Comparison of ENCODE assay signal across 8 mouse cellular contexts in genomic region chr10:25449312-25450020, GRCm38 (mm10).
DNase-seq lines count a peak whose midpoint lies in the region; ATAC-seq and TF ChIP-seq lines count a peak whose summit lies in the region.

No protein-coding gene starts in this region.

- WGBS in embryonic facial prominence, embryonic 15.5 days: 42% methylated on average over 11 of the region's 11 CpGs
- WGBS in kidney, postnatal 0 days: 29% methylated on average over 11 of the region's 11 CpGs

- no peak overlapping the region for H3K4me2 ChIP-seq in embryonic facial prominence, embryonic 15.5 days (replicated peaks)
- H3K4me2 ChIP-seq in kidney, postnatal 0 days (ENCODE audit: low read length): peak overlapping the region; percentile 18; the same call in 1 of the 2 replicates

- DNase-seq in kidney, adult 11 months: peak; percentile 28
- DNase-seq in kidney, adult 18-20 months: no peak
- peak; percentile 75 for DNase-seq in kidney, postnatal 0 days (ENCODE audit: low spot score)
- DNase-seq in lung, postnatal 4 days: peak; percentile 53 to 69
- DNase-seq in gastrocnemius, postnatal 14 days: no peak
- no peak for DNase-seq in right cerebral cortex, postnatal 14 days
- DNase-seq in B cell, adult 2 months: no peak

- H3K4me1 ChIP-seq in embryonic facial prominence, embryonic 15.5 days: peaks cover 6% of the 10 kb centered on the region; the same call in 1 of the 2 replicates
- peaks cover 7% of the 10 kb centered on the region; the same call in 1 of the 2 replicates for H3K4me1 ChIP-seq in kidney, postnatal 0 days (replicated peaks; ENCODE audit: insufficient read depth, low read length)

- ATAC-seq in embryonic facial prominence, embryonic 15.5 days (ENCODE audit: insufficient number of reproducible peaks, low FRiP score, low TSS enrichment, low read depth): no peak
- no peak for ATAC-seq in kidney, postnatal 0 days (replicated peaks; ENCODE audit: low FRiP score, low read depth)

- H3K36me3 ChIP-seq in embryonic facial prominence, embryonic 15.5 days: peaks cover 7% of the 10 kb centered on the region; the same call in 1 of the 2 replicates
- H3K36me3 ChIP-seq in kidney, postnatal 0 days (ENCODE audit: insufficient read depth, low read length): no peaks in the 10 kb centered on the region

- peak overlapping the region; percentile 48; the same call in 1 of the 2 replicates for H3K27ac ChIP-seq in embryonic facial prominence, embryonic 15.5 days (replicated peaks)
- H3K27ac ChIP-seq in kidney, postnatal 0 days: peak overlapping the region; percentile 10

- TF ChIP-seq CTCF in kidney, postnatal 0 days (IDR thresholded peaks at IDR 0.05; ENCODE audit: low read depth): no peak

- H3K9me3 ChIP-seq in embryonic facial prominence, embryonic 15.5 days (replicated peaks): no peaks in the 10 kb centered on the region
- no peaks in the 10 kb centered on the region for H3K9me3 ChIP-seq in kidney, postnatal 0 days (replicated peaks; ENCODE audit: low read length)

- intact Hi-C loops in gastrocnemius, postnatal 14 days (cut with DNase I; ENCODE audit: low total_unique reads): no loop called here

- no peaks in the 10 kb centered on the region for H3K27me3 ChIP-seq in embryonic facial prominence, embryonic 15.5 days
- H3K27me3 ChIP-seq in kidney, postnatal 0 days (ENCODE audit: insufficient read depth, low read length): no peaks in the 10 kb centered on the region

- no peak overlapping the region for H3K4me3 ChIP-seq in embryonic facial prominence, embryonic 15.5 days (replicated peaks)
- H3K4me3 ChIP-seq in kidney, postnatal 0 days (replicated peaks; ENCODE audit: low read depth, low read length): no peak overlapping the region

- H3K9ac ChIP-seq in embryonic facial prominence, embryonic 15.5 days: no peak overlapping the region
- no peak overlapping the region for H3K9ac ChIP-seq in kidney, postnatal 0 days (ENCODE audit: low read depth, low read length)

Comparison
In these comparisons a context has a peak if more than half of its experiments do, and no peak if none do; other contexts are left out.
1. DNase-seq: peak in kidney, adult 11 months (single experiment), kidney, postnatal 0 days (single experiment) and lung, postnatal 4 days (2 of 2); none in kidney, adult 18-20 months (single experiment), gastrocnemius, postnatal 14 days (single experiment), right cerebral cortex, postnatal 14 days (single experiment) and B cell, adult 2 months (0 of 2).